Mouse (Mus musculus): Measurements from ENCODE around the gene Frmd4b. TPM values are rescaled to one million over a fixed set of nuclear protein-coding genes. Genes with fewer than 3 reads are reported as not detected.
A peak's percentile ranks its signal among the peaks of the same experiment; 100 is the strongest.

The Frmd4b gene
- polyA plus RNA-seq, 1 experiment = 4.8 TPM

DNA sequence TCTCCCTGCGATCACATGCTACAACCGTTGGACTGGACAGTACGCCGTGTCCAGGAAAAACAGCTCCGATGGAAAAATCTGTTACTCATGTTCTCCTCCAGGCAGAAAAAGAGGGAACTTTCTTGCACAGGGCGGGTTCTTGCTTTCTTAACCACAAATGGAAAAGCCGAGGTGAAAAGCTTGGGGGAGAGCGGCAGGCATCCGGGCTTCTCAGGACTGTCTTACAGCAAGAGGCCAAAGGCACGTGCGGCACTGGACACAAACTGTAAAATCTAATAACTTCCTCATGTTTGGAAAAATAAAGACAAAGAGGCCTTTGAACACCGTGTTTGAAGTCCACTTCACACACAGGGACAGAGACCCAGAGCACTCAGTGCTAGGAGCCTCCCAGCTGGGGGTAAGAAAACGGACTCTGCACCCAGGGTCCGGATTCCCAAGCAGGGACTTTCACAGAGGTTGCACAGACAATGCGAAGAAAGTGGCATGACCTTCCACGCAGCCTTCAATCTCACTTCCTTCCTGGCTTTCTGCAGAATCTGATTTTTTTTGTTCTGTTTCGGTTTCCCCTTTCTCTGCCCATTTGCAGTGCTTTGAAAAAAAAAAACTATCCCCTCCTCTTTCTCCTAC, 153.3 kb downstream of the Frmd4b start:
- no peak for TF ChIP-seq CTCF (IDR thresholded peaks at IDR 0.05; ENCODE audit: extremely low read depth, insufficient read length, insufficient replicate concordance, low read depth, low read length)
- no peak for TF ChIP-seq POLR2A (IDR thresholded peaks at IDR 0.05; ENCODE audit: low read depth, low read length)
- Histone ChIP-seq H3K4me3 (ENCODE audit: low read depth, low read length) (no peak overlapping the region), H3K27ac (ENCODE audit: insufficient read depth, low read depth, low read length) (peak overlapping the region; percentile 17), H3K27me3 (ENCODE audit: control insufficient read depth, insufficient read depth, low read length) (no peaks in the 10 kb centered on the region), H3K36me3 (ENCODE audit: control insufficient read depth, insufficient read depth, low read length) (no peaks in the 10 kb centered on the region), H3K4me1 (ENCODE audit: control insufficient read depth, insufficient read depth, insufficient read length, low read length) (no peaks in the 10 kb centered on the region; the same call in 1 of the 2 replicates)
- WGBS = 22% methylated on average over 17 of the region's 17 CpGs

DNA sequence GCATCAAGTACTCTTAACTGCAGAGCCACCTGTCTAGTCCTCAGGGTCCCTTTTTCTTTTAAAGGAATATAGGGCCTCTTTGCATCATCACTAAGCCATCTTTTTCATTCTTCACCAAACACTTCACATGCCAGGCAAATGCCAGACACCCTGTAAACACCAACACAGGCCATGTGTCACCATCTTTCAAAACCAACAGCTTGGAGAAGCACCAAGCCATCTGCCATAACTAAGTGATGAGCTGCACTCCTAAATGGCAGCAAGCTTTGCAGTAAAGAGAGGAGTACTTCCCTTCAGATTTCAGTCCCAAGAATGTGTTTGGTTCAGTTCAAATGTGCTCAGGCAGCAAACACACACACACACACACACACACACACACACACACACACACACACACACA, 154.9 kb downstream of the Frmd4b start:
- no peaks in the 10 kb centered on the region for H3K36me3 ChIP-seq (ENCODE audit: control insufficient read depth, insufficient read depth, low read length)
- no peak overlapping the region; the same call in 1 of the 2 replicates for H3K27ac ChIP-seq (ENCODE audit: insufficient read depth, low read depth, low read length)
- H3K4me3 ChIP-seq (ENCODE audit: low read depth, low read length) = no peak overlapping the region
- H3K4me1 ChIP-seq (ENCODE audit: control insufficient read depth, insufficient read depth, insufficient read length, low read length) = no peaks in the 10 kb centered on the region; the same call in 1 of the 2 replicates
- H3K27me3 ChIP-seq (ENCODE audit: control insufficient read depth, insufficient read depth, low read length) = no peaks in the 10 kb centered on the region
- TF ChIP-seq POLR2A (IDR thresholded peaks at IDR 0.05; ENCODE audit: low read depth, low read length) = no peak
- TF ChIP-seq CTCF (IDR thresholded peaks at IDR 0.05; ENCODE audit: extremely low read depth, insufficient read length, insufficient replicate concordance, low read depth, low read length) = no peak

DNA sequence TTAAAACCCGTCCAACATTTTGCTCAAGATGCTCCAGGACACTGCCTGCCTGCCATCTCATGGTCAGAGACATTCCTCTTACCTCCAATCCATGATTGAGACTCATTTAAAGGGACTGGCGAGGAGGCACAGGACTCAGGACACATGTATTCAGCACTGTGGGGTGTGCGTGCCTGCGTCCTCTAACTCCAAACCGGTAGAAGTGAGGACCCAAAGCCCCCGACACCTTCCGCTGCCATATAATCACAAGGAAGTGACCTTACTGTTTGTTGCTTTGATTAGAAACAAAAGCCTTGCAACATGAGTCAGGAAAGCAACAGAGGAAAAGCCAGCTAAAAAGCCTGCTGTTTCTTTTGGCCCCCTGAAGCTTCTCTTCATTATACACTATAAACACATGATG, 158.2 kb downstream of the Frmd4b start:
- no peaks in the 10 kb centered on the region for H3K36me3 ChIP-seq (ENCODE audit: control insufficient read depth, insufficient read depth, low read length)
- peak overlapping the region; percentile 37; the same call in 1 of the 2 replicates for H3K27ac ChIP-seq (ENCODE audit: insufficient read depth, low read depth, low read length)
- H3K4me3 ChIP-seq (ENCODE audit: low read depth, low read length) = no peak overlapping the region
- 82% methylated on average over 7 of the region's 7 CpGs for WGBS
- no peaks in the 10 kb centered on the region for H3K27me3 ChIP-seq (ENCODE audit: control insufficient read depth, insufficient read depth, low read length)
- no peaks in the 10 kb centered on the region; the same call in 1 of the 2 replicates for H3K4me1 ChIP-seq (ENCODE audit: control insufficient read depth, insufficient read depth, insufficient read length, low read length)
- TF ChIP-seq CTCF (IDR thresholded peaks at IDR 0.05; ENCODE audit: extremely low read depth, insufficient read length, insufficient replicate concordance, low read depth, low read length) = no peak
- TF ChIP-seq POLR2A (IDR thresholded peaks at IDR 0.05; ENCODE audit: low read depth, low read length) = no peak

DNA sequence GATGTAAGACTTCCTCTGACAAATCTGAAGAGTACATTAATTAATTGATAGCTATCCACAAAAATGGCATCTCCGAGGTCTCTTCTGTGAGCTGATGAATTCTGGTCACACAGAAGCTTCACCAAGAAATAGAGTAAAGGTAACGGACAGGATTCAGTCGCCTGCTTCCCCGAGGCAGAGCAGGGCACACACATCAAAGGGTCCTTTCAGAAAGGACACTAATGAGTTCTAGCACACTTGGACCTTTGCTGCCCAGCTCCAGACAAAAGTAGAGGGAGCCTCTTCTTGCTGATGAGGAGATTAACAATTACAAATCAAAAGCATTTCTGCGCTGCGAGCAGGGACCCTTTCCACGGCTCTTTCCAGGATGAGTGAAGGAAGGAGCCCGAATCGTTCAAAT, 159.0 kb downstream of the Frmd4b start:
- WGBS = 77% methylated on average over 9 of the region's 9 CpGs
- no peak for TF ChIP-seq CTCF (IDR thresholded peaks at IDR 0.05; ENCODE audit: extremely low read depth, insufficient read length, insufficient replicate concordance, low read depth, low read length)
- TF ChIP-seq POLR2A (IDR thresholded peaks at IDR 0.05; ENCODE audit: low read depth, low read length) = no peak
- H3K4me3 ChIP-seq (ENCODE audit: low read depth, low read length) = no peak overlapping the region
- H3K36me3 ChIP-seq (ENCODE audit: control insufficient read depth, insufficient read depth, low read length) = no peaks in the 10 kb centered on the region
- no peaks in the 10 kb centered on the region; the same call in 1 of the 2 replicates for H3K4me1 ChIP-seq (ENCODE audit: control insufficient read depth, insufficient read depth, insufficient read length, low read length)
- peak overlapping the region; percentile 37 for H3K27ac ChIP-seq (ENCODE audit: insufficient read depth, low read depth, low read length)
- no peaks in the 10 kb centered on the region for H3K27me3 ChIP-seq (ENCODE audit: control insufficient read depth, insufficient read depth, low read length)

DNA sequence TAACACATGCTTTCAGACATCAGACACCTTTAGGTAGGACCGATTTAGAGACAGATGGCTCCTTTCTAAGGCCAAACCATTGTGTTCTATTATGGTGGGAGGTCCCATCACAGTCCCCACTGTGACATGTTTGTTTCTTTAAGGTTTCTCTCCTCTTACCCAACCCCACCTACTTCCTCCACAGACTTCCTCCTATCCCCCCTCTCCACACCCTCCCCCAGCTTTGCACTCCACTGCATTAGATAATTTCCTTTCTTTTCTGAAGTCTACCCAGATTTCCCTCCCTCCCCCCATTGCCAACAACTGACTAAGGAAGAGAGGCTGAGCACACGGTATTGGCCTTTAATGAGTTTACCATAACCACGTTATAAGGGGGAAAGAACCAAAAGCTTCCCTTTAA, 159.4 kb downstream of the Frmd4b start:
- 31% methylated on average over 3 of the region's 3 CpGs for WGBS
- Histone ChIP-seq H3K4me3 (ENCODE audit: low read depth, low read length) (no peak overlapping the region), H3K36me3 (ENCODE audit: control insufficient read depth, insufficient read depth, low read length) (no peaks in the 10 kb centered on the region), H3K27me3 (ENCODE audit: control insufficient read depth, insufficient read depth, low read length) (no peaks in the 10 kb centered on the region), H3K27ac (ENCODE audit: insufficient read depth, low read depth, low read length) (peak overlapping the region; percentile 37; the same call in 1 of the 2 replicates), H3K4me1 (ENCODE audit: control insufficient read depth, insufficient read depth, insufficient read length, low read length) (no peaks in the 10 kb centered on the region)
- no peak for TF ChIP-seq CTCF (IDR thresholded peaks at IDR 0.05; ENCODE audit: extremely low read depth, insufficient read length, insufficient replicate concordance, low read depth, low read length)
- TF ChIP-seq POLR2A (IDR thresholded peaks at IDR 0.05; ENCODE audit: low read depth, low read length) = no peak

DNA sequence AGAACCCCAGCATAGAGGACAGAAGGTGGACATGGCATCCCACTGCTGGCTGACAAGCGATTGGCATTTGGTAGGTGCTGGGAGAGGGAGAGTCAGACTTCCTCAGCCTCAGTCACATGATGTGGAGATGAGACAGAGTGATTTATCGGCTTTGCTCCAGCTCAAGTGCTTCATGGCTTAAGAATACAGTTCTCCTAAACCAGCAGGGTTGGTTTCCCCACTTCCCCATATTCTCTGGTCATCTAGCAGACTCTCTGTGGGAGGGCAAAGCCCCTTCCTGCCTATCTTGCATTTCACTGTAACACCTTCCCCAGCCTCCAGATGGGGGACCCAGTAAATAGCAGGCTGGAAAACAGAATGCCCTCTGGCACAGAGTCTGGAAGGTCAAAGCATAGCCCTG, 160.1 kb downstream of the Frmd4b start:
- 53% methylated on average over 2 of the region's 2 CpGs for WGBS
- H3K27ac ChIP-seq (ENCODE audit: insufficient read depth, low read depth, low read length) = peak overlapping the region; percentile 25

DNA sequence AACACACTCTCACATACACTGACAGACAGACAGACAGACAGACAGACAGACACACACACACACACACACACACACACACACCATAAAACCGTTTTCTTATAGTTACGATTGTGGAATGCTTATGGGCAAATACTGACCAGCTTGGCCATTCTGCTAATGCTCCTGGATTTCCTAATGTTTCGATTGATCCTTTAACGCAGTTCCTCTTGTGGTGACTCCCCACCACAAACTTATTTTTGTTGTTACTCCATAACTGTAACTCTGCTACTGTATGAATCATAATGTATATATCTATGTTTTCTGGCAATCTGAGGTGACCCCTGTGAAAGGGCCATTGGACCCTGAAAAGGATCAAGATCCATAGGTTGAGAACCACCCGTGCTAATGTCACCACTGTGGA, 165.1 kb downstream of the Frmd4b start:
- TF ChIP-seq POLR2A (IDR thresholded peaks at IDR 0.05; ENCODE audit: low read depth, low read length) = no peak
- no peak for TF ChIP-seq CTCF (IDR thresholded peaks at IDR 0.05; ENCODE audit: extremely low read depth, insufficient read length, insufficient replicate concordance, low read depth, low read length)

More for the DNA sequence above, 160.1 kb downstream of the Frmd4b start:
- Histone ChIP-seq H3K36me3 (ENCODE audit: control insufficient read depth, insufficient read depth, low read length) (no peaks in the 10 kb centered on the region), H3K27me3 (ENCODE audit: control insufficient read depth, insufficient read depth, low read length) (no peaks in the 10 kb centered on the region), H3K4me1 (ENCODE audit: control insufficient read depth, insufficient read depth, insufficient read length, low read length) (no peaks in the 10 kb centered on the region), H3K4me3 (ENCODE audit: low read depth, low read length) (no peak overlapping the region)
- TF ChIP-seq CTCF (IDR thresholded peaks at IDR 0.05; ENCODE audit: extremely low read depth, insufficient read length, insufficient replicate concordance, low read depth, low read length) = no peak
- no peak for TF ChIP-seq POLR2A (IDR thresholded peaks at IDR 0.05; ENCODE audit: low read depth, low read length)

More for the DNA sequence above, 165.1 kb downstream of the Frmd4b start:
- no peak overlapping the region for H3K4me3 ChIP-seq (ENCODE audit: low read depth, low read length)
- no peaks in the 10 kb centered on the region for H3K27me3 ChIP-seq (ENCODE audit: control insufficient read depth, insufficient read depth, low read length)
- WGBS = 79% methylated on average over 5 of the region's 5 CpGs
- H3K27ac ChIP-seq (ENCODE audit: insufficient read depth, low read depth, low read length) = no peak overlapping the region
- no peaks in the 10 kb centered on the region for H3K4me1 ChIP-seq (ENCODE audit: control insufficient read depth, insufficient read depth, insufficient read length, low read length)
- H3K36me3 ChIP-seq (ENCODE audit: control insufficient read depth, insufficient read depth, low read length) = no peaks in the 10 kb centered on the region

Measured in small intestine, adult 2 months (tissue).